Mouse (Mus musculus): ENCODE results near the gene Chchd10.

The Chchd10 gene

GRCm38 (mm10) chr10:75924324-75924723 lies 8.6 kb upstream of the Chchd10 start:
- no peak for DNase-seq (ENCODE audit: low spot score in 2 of 2)

GRCm38 (mm10) chr10:75926396-75926795 lies 6.5 kb upstream of the Chchd10 start:
- no peak for DNase-seq (ENCODE audit: low spot score in 2 of 2)

- no peak for DNase-seq (ENCODE audit: low spot score in 2 of 2)
Measured at GRCm38 (mm10) chr10:75930304-75930703, 2.6 kb upstream of the Chchd10 start.

- DNase-seq (ENCODE audit: low spot score in 2 of 2), result no peak
Measured at GRCm38 (mm10) chr10:75931311-75931710, 1.6 kb upstream of the Chchd10 start.

GRCm38 (mm10) chr10:75932081-75932678 lies 750 bp upstream of the Chchd10 start:
- DNase-seq (ENCODE audit: low spot score in 2 of 2), result peak in 1 of 2 experiments; percentile 58

GRCm38 (mm10) chr10:75934991-75935390 lies 2.1 kb downstream of the Chchd10 start:
- no peak for DNase-seq (ENCODE audit: low spot score in 2 of 2)

GRCm38 (mm10) chr10:75935680-75936541 lies 3.0 kb downstream of the Chchd10 start, which contains the start of gene Mmp11:
TSS of gene Mmp11 (minus strand) at chr10:75936496.
- DNase-seq (ENCODE audit: low spot score in 2 of 2), result peak; percentile 42 to 71

GRCm38 (mm10) chr10:75936909-75937667 lies 4.2 kb downstream of the Chchd10 start:
- DNase-seq (ENCODE audit: low spot score in 2 of 2), result no peak

- DNase-seq (ENCODE audit: low spot score in 2 of 2), result no peak
Measured at GRCm38 (mm10) chr10:75937851-75938643, 5.1 kb downstream of the Chchd10 start.

GRCm38 (mm10) chr10:75939481-75940234 lies 6.7 kb downstream of the Chchd10 start:
- DNase-seq (ENCODE audit: low spot score in 2 of 2), result no peak

- no peak for DNase-seq (ENCODE audit: low spot score in 2 of 2)
Measured at GRCm38 (mm10) chr10:75940520-75940919, 7.6 kb downstream of the Chchd10 start, which contains the start of gene Gm867. TSS of gene Gm867 (minus strand) at chr10:75940672.

- no peak for DNase-seq (ENCODE audit: low spot score in 2 of 2)
Measured at GRCm38 (mm10) chr10:75941042-75941824, 8.3 kb downstream of the Chchd10 start.

GRCm38 (mm10) chr10:75942736-75943477 lies 10.0 kb downstream of the Chchd10 start, which contains the start of gene Vpreb3:
TSS of gene Vpreb3 (plus strand) at chr10:75943057.
- no peak for DNase-seq (ENCODE audit: low spot score in 2 of 2)

GRCm38 (mm10) chr10:75944066-75944772 lies 11.3 kb downstream of the Chchd10 start:
- DNase-seq (ENCODE audit: low spot score in 2 of 2), result no peak

GRCm38 (mm10) chr10:75945213-75945612 lies 12.3 kb downstream of the Chchd10 start:
- DNase-seq (ENCODE audit: low spot score in 2 of 2), result no peak

- no peak for DNase-seq (ENCODE audit: low spot score in 2 of 2)
Measured at GRCm38 (mm10) chr10:75945896-75946295, 13.0 kb downstream of the Chchd10 start.

GRCm38 (mm10) chr10:75948079-75948478 lies 15.1 kb downstream of the Chchd10 start:
- no peak for DNase-seq (ENCODE audit: low spot score in 2 of 2)

All from urinary bladder, adult 18-20 months (tissue).